Mouse (Mus musculus) heart, adult 2 months (tissue): Measurements from ENCODE around the gene Inka2.

Experiments used
- CTCF ChIP-seq: fragments of 200-600 bp; IDR thresholded peaks from 2 replicates; pipeline ENCODE4 v1.8.1; 2022; ENCODE audit warnings: antibody characterized with exemption, mild to moderate bottlenecking, moderate library complexity
- EP300 ChIP-seq: fragments of 200-500 bp; IDR thresholded peaks from 2 replicates; pipeline ENCODE4 v1.6.1; 2011; ENCODE audit warnings: low read depth, low read length, control low read depth; ENCODE audit not compliant: insufficient read depth
- POLR2A ChIP-seq: fragments of 200-500 bp; IDR thresholded peaks from 2 replicates; pipeline ENCODE4 v1.6.1; 2011; ENCODE audit warnings: mild to moderate bottlenecking, low read depth, low read length, control low read depth; ENCODE audit not compliant: insufficient read depth

- TF ChIP-seq POLR2A (no peak), CTCF (no peak), EP300 (no peak)
Measured at GRCm38 (mm10) chr3:105697148-105697441, 7.3 kb upstream of the Inka2 start.
